Mouse (Mus musculus) ES-E14 (cell line): ENCODE data around the gene Pgr. TPM values are rescaled to one million over a fixed set of nuclear protein-coding genes. Genes with fewer than 3 reads are reported as not detected.

Experiments
- DNase-seq: peaks from one replicate; pipeline ENCODE4 v3.0.0-alpha.2; 2013; ENCODE audit warnings: low read depth, low spot score
- H3K27ac ChIP-seq: 2 replicates; pipeline ENCODE4 v1.5.1; 2012; ENCODE audit warnings: low read depth, mild to moderate bottlenecking, low read length, moderate library complexity, mixed read lengths; ENCODE audit not compliant: poor library complexity, insufficient read depth, severe bottlenecking
- H3K36me3 ChIP-seq: 2 replicates; pipeline ENCODE4 v1.6.1; 2012; ENCODE audit warnings: mild to moderate bottlenecking, low read length, moderate library complexity, mixed read lengths; ENCODE audit not compliant: control insufficient read depth, poor library complexity, insufficient read depth, severe bottlenecking
- H3K4me1 ChIP-seq, 2 experiments: fragments of 150-350 bp in 1 of 2; sonication (generic) in 1 of 2; 2 replicates each; pipeline ENCODE4 v1.6.1; 2012; ENCODE audit warnings: low read length in 2 of 2, mild to moderate bottlenecking in 1 of 2, mixed read lengths in 1 of 2; ENCODE audit not compliant: control insufficient read depth in 2 of 2, insufficient read depth in 2 of 2, poor library complexity in 1 of 2
- H3K4me3 ChIP-seq, 2 experiments: fragments of 150-350 bp in 1 of 2; sonication (generic) in 1 of 2; 2 replicates each; pipeline ENCODE4 v1.5.1; 2012; ENCODE audit warnings: low read length in 2 of 2, low read depth in 1 of 2, mild to moderate bottlenecking in 1 of 2, mixed read lengths in 1 of 2; ENCODE audit not compliant: insufficient read depth in 1 of 2, poor library complexity in 1 of 2, severe bottlenecking in 1 of 2
- H3K9ac ChIP-seq: 2 replicates; pipeline ENCODE4 v1.6.1; 2012; ENCODE audit warnings: low read depth, mild to moderate bottlenecking, low read length, mixed read lengths; ENCODE audit not compliant: poor library complexity, insufficient read depth, severe bottlenecking
- H3K9me3 ChIP-seq: fragments of 150-350 bp; sonication (generic); 2 replicates; pipeline ENCODE4 v1.6.1; 2012; ENCODE audit warnings: low read depth, mild to moderate bottlenecking, low read length; ENCODE audit not compliant: control insufficient read depth, insufficient read depth
- ZC3H11A ChIP-seq: IDR thresholded peaks from 2 replicates; pipeline ENCODE4 v1.6.1; 2012; ENCODE audit warnings: low read depth, mild to moderate bottlenecking, inconsistent platforms, low read length, borderline replicate concordance
- in situ Hi-C, 2 experiments: fragments of 600-800 bp; cut with MboI; formaldehyde crosslinking; loops; one replicate each; pipeline ENCODE4 v1.15.1; 2025; ENCODE audit warnings: low sequenced_read_pairs in 2 of 2, inconsistent platforms in 1 of 2; ENCODE audit not compliant: unreplicated experiment in 2 of 2
- total RNA-seq: library from RNA; depleted of rRNA; stranded (reverse); fragments of 300-350 nt; gene quantifications from 2 replicates; pipeline ENCODE4 v1.2.3, GENCODE M21; 2012; rRNA removed

Gene Pgr
- total RNA-seq, 1 experiment: 0.27 TPM

DNA sequence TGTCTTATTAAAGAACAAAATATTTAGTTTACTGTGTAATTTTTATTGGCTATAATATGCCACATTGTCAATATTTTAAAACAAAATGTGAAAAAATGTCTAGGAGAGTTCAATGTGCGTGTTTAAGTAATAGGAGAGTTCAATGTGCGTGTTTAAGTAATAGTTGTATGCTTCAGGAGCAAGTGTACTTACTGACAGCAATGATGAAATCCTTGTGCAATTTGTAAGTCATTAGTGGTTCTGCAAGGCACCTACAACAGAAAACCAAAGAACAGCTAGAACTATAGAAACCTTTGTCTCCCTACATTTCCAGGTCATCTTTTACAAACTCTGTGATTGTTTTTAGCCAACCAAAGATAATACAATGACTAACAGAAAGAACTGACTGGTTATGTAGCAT lies 115.5 kb downstream of the Pgr start:
- Histone ChIP-seq H3K4me1 (no peaks in the 10 kb centered on the region), H3K36me3 (no peaks in the 10 kb centered on the region), H3K9me3 (no peaks in the 10 kb centered on the region), H3K27ac (no peak overlapping the region), H3K4me3 (no peak overlapping the region), H3K9ac (no peak overlapping the region)
- TF ChIP-seq ZC3H11A: no peak
- in situ Hi-C loops: no loop called here
- DNase-seq: no peak

Other genes with a start within 250 kb of the Pgr start
- not detected in 2 replicates for gene Gm16485, start 72.0 kb downstream of the Pgr start, total RNA-seq